Mouse (Mus musculus) erythroblast, embryonic 14.5 days (primary cell): ENCODE data around the gene Ahctf1.

Source experiments
- GATA1 ChIP-seq: IDR thresholded peaks from 2 replicates; pipeline ENCODE4 v1.6.1; 2012; ENCODE audit warnings: low read length, inconsistent platforms, mixed read lengths
- TAL1 ChIP-seq: IDR thresholded peaks from 3 replicates; pipeline ENCODE4 v1.6.1; 2012; ENCODE audit warnings: low read length, inconsistent platforms, mixed read lengths

DNA sequence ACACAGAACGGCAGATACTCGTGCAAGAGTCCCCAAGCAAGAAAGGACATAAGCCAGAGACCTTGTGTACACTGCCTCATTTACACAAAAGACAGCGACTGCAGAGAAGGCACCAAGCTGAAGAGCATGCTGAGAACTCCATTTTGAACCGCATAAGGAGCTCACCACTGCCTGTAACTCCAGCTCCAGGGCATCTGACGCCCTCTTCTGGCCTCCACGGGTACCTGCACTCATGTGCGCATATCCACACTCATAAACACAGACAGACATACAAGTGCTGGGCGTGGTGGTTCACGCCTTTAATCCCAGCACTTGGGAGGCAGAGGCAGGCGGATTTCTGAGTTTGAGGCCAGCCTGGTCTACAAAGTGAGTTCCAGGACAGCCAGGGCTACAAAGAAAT lies 74.8 kb downstream of the Ahctf1 start:
- no peak for TF ChIP-seq TAL1
- no peak for TF ChIP-seq GATA1
